Mouse (Mus musculus) heart, adult 2 months (tissue): ENCODE measurements around the gene Nrip3. TPM values are rescaled to one million over a fixed set of nuclear protein-coding genes. Genes with fewer than 3 reads are reported as not detected.

Source experiments
- DNase-seq, 2 experiments: peaks; one replicate each; pipeline ENCODE4 v3.0.0; 2021
- H3K27ac ChIP-seq: fragments of 200-600 bp; 2 replicates; pipeline ENCODE4 v1.8.1; 2022
- H3K27me3 ChIP-seq: fragments of 200-500 bp; 2 replicates; pipeline ENCODE4 v1.6.1; 2012; ENCODE audit warnings: mild to moderate bottlenecking, low read length, inconsistent platforms, mixed read lengths; ENCODE audit not compliant: control insufficient read depth, insufficient read depth
- H3K36me3 ChIP-seq: fragments of 200-500 bp; 2 replicates; pipeline ENCODE4 v1.6.1; 2012; ENCODE audit warnings: low read length, inconsistent platforms; ENCODE audit not compliant: control insufficient read depth, insufficient read depth
- H3K4me1 ChIP-seq: fragments of 200-500 bp; 2 replicates; pipeline ENCODE4 v1.6.1; 2011; ENCODE audit warnings: low read length; ENCODE audit not compliant: control insufficient read depth, insufficient read depth
- H3K4me3 ChIP-seq: fragments of 200-600 bp; 2 replicates; pipeline ENCODE4 v1.8.1; 2022
- H3K79me2 ChIP-seq: fragments of 200-500 bp; replicated peaks from 2 replicates; pipeline ENCODE4 v1.6.1; 2012; ENCODE audit warnings: mild to moderate bottlenecking, inconsistent platforms, low read length, moderate library complexity, mixed read lengths; ENCODE audit not compliant: control insufficient read depth, insufficient read depth
- H3K9ac ChIP-seq: fragments of 200-500 bp; 2 replicates; pipeline ENCODE4 v1.6.1; 2012; ENCODE audit warnings: low read depth, mild to moderate bottlenecking, control low read depth, inconsistent platforms, low read length, mixed read lengths
- CTCF ChIP-seq: fragments of 200-600 bp; IDR thresholded peaks from 2 replicates; pipeline ENCODE4 v1.8.1; 2022; ENCODE audit warnings: antibody characterized with exemption, mild to moderate bottlenecking, moderate library complexity
- EP300 ChIP-seq: fragments of 200-500 bp; IDR thresholded peaks from 2 replicates; pipeline ENCODE4 v1.6.1; 2011; ENCODE audit warnings: low read depth, low read length, control low read depth; ENCODE audit not compliant: insufficient read depth
- POLR2A ChIP-seq: fragments of 200-500 bp; IDR thresholded peaks from 2 replicates; pipeline ENCODE4 v1.6.1; 2011; ENCODE audit warnings: mild to moderate bottlenecking, low read depth, low read length, control low read depth; ENCODE audit not compliant: insufficient read depth
- WGBS: fragments of 180-500 bp; shearing (Covaris S2); methylation state at CpG from one replicate; pipeline ENCODE4 v1.1.7; 2018; 5-methylcytosine and 5-hydroxymethylcytosine counted together
- intact Hi-C: fragments of 180-260 bp; cut with DNase I; formaldehyde crosslinking; loops from one replicate; pipeline ENCODE4 v1.15.1; 2025
- polyA plus RNA-seq: library from polyadenylated mRNA; depleted of rRNA; stranded (reverse); fragments of >200 nt; gene quantifications from 2 replicates; pipeline ENCODE4 v1.2.3, GENCODE M21; 2012
- total RNA-seq, 2 experiments: library from RNA; stranded (reverse); gene quantifications; 2 replicates each; pipeline ENCODE4 v1.2.3; 2021

Gene Nrip3
- total and polyA plus RNA-seq, 3 experiments, result 0.05 to 0.36 (median 0.10) TPM

DNA sequence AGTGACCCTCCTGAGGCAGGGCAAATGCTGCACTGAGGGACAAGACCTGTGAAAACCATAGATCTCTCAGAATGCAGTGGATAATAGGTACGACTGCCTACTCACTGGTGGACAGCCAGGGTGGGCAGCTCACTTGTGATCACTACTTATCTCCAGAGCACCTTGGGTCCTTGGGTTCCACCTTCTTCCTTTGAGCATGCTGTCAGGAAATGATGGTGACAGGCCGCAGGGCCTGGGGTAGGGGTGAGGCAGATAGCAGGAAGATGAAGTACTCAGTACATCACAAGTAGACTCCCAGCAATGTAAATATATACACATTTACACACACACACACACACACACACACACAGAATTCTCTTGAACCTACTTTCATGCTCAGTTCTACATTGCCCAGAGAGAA lies 6.0 kb upstream of the Nrip3 start:
- DNase-seq, result no peak
- 74% methylated on average over 2 of the region's 2 CpGs for WGBS
- Histone ChIP-seq H3K9ac (no peak overlapping the region), H3K27ac (no peak overlapping the region), H3K79me2 (no peaks in the 10 kb centered on the region), H3K4me1 (no peaks in the 10 kb centered on the region), H3K36me3 (no peaks in the 10 kb centered on the region), H3K27me3 (no peaks in the 10 kb centered on the region), H3K4me3 (no peak overlapping the region)
- intact Hi-C loops, result no loop called here
- no peak for TF ChIP-seq CTCF
- TF ChIP-seq POLR2A, result no peak
- TF ChIP-seq EP300, result no peak

GRCm38 (mm10) chr7:109783281-109783680 lies 1.5 kb upstream of the Nrip3 start:
- peaks cover 5% of the 10 kb centered on the region; the same call in 1 of the 2 replicates for H3K27me3 ChIP-seq
- WGBS, result 27% methylated on average over 7 of the region's 7 CpGs
- intact Hi-C loops, result no loop called here
- H3K79me2 ChIP-seq, result no peaks in the 10 kb centered on the region
- H3K36me3 ChIP-seq, result no peaks in the 10 kb centered on the region
- no peak overlapping the region for H3K9ac ChIP-seq
- no peak overlapping the region for H3K27ac ChIP-seq
- TF ChIP-seq POLR2A (no peak), EP300 (no peak), CTCF (no peak)
- H3K4me1 ChIP-seq, result no peaks in the 10 kb centered on the region
- no peak overlapping the region for H3K4me3 ChIP-seq
- no peak for DNase-seq

- TF ChIP-seq POLR2A (no peak), CTCF (no peak)
- WGBS, result 2% methylated on average over 24 of the region's 24 CpGs
- Histone ChIP-seq H3K4me3 (peak overlapping the region; percentile 50), H3K27me3 (peaks cover 5% of the 10 kb centered on the region; the same call in 1 of the 2 replicates), H3K79me2 (no peaks in the 10 kb centered on the region), H3K9ac (no peak overlapping the region), H3K4me1 (no peaks in the 10 kb centered on the region), H3K36me3 (no peaks in the 10 kb centered on the region), H3K27ac (no peak overlapping the region)
- intact Hi-C loops, result no loop called here
- DNase-seq, result peak in 1 of 2 experiments; percentile 18
Measured at GRCm38 (mm10) chr7:109781087-109781469, 747 bp downstream of the Nrip3 start.

GRCm38 (mm10) chr7:109772251-109772650 lies 9.6 kb downstream of the Nrip3 start:
- no peak overlapping the region for H3K9ac ChIP-seq
- TF ChIP-seq CTCF, result no peak
- TF ChIP-seq POLR2A, result no peak
- TF ChIP-seq EP300, result no peak
- no peaks in the 10 kb centered on the region for H3K36me3 ChIP-seq
- no peak for DNase-seq
- no peaks in the 10 kb centered on the region for H3K27me3 ChIP-seq
- no peak overlapping the region for H3K4me3 ChIP-seq
- H3K79me2 ChIP-seq, result no peaks in the 10 kb centered on the region
- H3K27ac ChIP-seq, result no peak overlapping the region
- intact Hi-C loops, result no loop called here
- H3K4me1 ChIP-seq, result no peaks in the 10 kb centered on the region

DNA sequence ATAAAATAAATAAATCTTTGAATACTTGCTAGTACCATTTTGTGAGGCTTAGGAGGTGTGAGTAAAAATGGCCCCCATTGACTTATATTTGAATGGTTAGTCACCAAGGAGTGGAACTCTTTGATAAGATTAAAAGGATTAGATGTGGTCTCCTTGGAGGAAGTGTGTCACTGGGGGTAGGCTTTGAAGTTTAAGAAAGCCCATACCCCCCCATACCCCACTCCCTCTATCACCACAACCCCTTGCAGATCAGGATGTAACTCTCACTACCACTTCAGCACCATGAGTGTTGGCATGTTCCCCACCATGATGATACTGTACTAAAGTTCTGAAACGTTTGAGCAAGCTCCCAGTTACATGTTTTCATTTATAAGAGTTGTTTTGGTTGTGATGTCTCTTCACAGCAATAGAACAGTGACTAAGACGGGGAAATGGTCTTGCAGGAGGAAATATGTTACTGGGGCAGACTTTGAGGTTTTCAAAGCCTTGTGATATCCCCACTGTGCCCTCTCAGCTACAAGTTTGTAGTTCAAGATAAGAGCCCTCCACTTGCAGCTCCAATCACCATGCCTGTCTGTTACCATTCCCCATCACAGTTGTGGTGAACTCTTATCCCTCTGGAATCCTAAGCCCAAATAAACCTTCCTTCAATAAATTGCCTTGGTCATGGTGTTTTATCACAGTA lies 13.0 kb downstream of the Nrip3 start:
- H3K4me3 ChIP-seq, result no peak overlapping the region
- intact Hi-C loops, result no loop called here
- 39% methylated on average over 2 of the region's 2 CpGs for WGBS

DNA sequence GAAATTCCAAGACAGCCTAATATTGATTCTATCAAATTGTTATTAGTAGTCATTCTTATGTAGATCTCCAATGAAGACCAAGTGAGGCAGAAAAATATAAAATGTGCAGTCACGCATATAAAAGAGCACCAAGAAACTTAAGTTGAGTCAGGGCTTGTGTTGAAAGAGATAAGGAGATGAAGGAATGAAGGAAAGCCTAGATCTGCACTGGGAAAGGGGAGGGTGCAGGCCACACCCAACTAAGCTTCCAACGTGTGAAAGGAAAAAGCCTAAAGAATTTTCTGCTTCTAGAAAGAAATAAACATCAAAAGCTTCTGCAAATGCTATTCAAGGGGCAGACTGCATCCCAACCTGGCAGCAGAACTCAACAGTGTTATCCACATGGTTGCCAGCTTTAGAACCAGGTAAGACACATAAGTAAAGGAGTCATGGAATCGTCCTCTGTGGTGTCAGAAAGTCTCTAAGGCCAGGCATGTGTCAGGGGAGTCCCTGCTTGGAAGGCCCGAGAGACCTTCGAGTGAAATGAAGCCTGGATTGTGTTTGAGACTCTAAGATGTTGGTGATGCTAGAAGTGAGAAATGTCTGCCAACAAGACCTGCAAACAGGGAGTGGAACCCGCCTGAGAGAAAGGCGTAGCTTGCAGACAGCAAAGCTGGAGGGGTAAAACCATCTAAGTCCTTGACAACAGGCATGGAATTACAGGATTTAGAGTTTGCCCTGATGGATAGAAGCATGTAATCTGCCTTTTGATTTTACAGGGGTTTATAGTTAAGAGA lies 14.1 kb downstream of the Nrip3 start:
- intact Hi-C loops, result no loop called here
- 80% methylated on average over 7 of the region's 7 CpGs for WGBS
- no peak for TF ChIP-seq EP300
- TF ChIP-seq CTCF, result no peak
- TF ChIP-seq POLR2A, result no peak
- Histone ChIP-seq H3K9ac (no peak overlapping the region), H3K27ac (no peak overlapping the region), H3K4me1 (no peaks in the 10 kb centered on the region), H3K36me3 (no peaks in the 10 kb centered on the region), H3K27me3 (no peaks in the 10 kb centered on the region), H3K4me3 (no peak overlapping the region), H3K79me2 (no peaks in the 10 kb centered on the region)
- DNase-seq, result no peak

More for the DNA sequence above, 13.0 kb downstream of the Nrip3 start:
- H3K36me3 ChIP-seq, result no peaks in the 10 kb centered on the region
- H3K9ac ChIP-seq, result no peak overlapping the region
- H3K4me1 ChIP-seq, result no peaks in the 10 kb centered on the region
- H3K27me3 ChIP-seq, result no peaks in the 10 kb centered on the region
- no peak overlapping the region for H3K27ac ChIP-seq
- TF ChIP-seq EP300, result no peak
- no peak for TF ChIP-seq POLR2A
- no peak for TF ChIP-seq CTCF
- no peak for DNase-seq
- no peaks in the 10 kb centered on the region for H3K79me2 ChIP-seq
